18 mouse cellular contexts compared by ENCODE assay signal in the genomic region with DNA sequence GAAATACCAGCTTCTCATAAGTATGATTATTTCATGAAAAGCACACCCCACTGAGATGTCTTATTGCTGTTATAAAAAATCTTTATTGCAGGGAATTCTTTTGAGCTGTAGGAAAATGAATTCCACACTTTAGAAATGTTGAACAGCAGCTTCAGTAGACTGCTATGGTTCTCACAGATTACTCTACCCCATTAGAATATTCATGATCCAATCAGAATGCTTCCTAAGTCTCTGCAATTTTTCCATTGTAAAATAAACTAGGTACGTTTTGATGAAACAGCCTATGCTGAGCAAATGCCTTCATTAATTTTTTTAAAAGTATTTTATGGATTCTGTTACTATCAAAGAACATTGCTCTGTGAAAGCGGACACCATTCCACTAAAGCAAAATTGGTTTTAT.
"Had no signal": no experiment of that assay in that cellular context is flagged by ENCODE, and none has a peak within 500 bp of the region (broad histone marks: within the 10 kb centered on the region; RNA-seq: fewer than 3 reads in every experiment).

No protein-coding gene starts in this region.

- H3K27ac ChIP-seq: lung, embryonic 15.5 days; macrophage; midbrain, embryonic 13.5 days; midbrain, embryonic 15.5 days; neural tube, embryonic 12.5 days; stomach, embryonic 15.5 days; stomach, postnatal 0 days had no signal

- H3K36me3 ChIP-seq: lung, embryonic 15.5 days; midbrain, embryonic 13.5 days; midbrain, embryonic 15.5 days; neural tube, embryonic 12.5 days; stomach, embryonic 15.5 days had no signal

- ATAC-seq: liver, postnatal 0 days; lung, postnatal 0 days; midbrain, embryonic 13.5 days; midbrain, embryonic 15.5 days had no signal

- H3K4me3 ChIP-seq: lung, embryonic 15.5 days; megakaryocyte, embryonic 14.5 days; midbrain, embryonic 13.5 days; midbrain, embryonic 15.5 days; neural tube, embryonic 12.5 days; stomach, embryonic 15.5 days had no signal

- DNase-seq: liver, postnatal 0 days; lung, adult 2 months; lung, postnatal 14 days; lung, postnatal 36 days; right cerebral cortex, postnatal 14 days; thymus, adult 2 months; thymus, postnatal 25 days; thymus, postnatal 4 days had no signal

- H3K9ac ChIP-seq: liver, postnatal 0 days; lung, embryonic 15.5 days; midbrain, embryonic 13.5 days; midbrain, embryonic 15.5 days; neural tube, embryonic 12.5 days; stomach, embryonic 15.5 days had no signal

- H3K4me1 ChIP-seq: lung, embryonic 15.5 days; megakaryocyte, embryonic 14.5 days; midbrain, embryonic 15.5 days; neural tube, embryonic 12.5 days; stomach, embryonic 15.5 days had no signal

- H3K27me3 ChIP-seq: lung, embryonic 15.5 days; megakaryocyte, embryonic 14.5 days; midbrain, embryonic 13.5 days; midbrain, embryonic 15.5 days; neural tube, embryonic 12.5 days; stomach, embryonic 15.5 days had no signal

- H3K9me3 ChIP-seq: lung, embryonic 15.5 days; megakaryocyte, embryonic 14.5 days; midbrain, embryonic 13.5 days; midbrain, embryonic 15.5 days; neural tube, embryonic 12.5 days; stomach, embryonic 15.5 days had no signal

- H3K4me2 ChIP-seq: lung, embryonic 15.5 days; midbrain, embryonic 11.5 days; midbrain, embryonic 13.5 days; midbrain, embryonic 15.5 days; neural tube, embryonic 12.5 days; stomach, embryonic 15.5 days had no signal
